Mouse (Mus musculus): ENCODE measurements around the gene Tlnrd1. TPM values are rescaled to one million over a fixed set of nuclear protein-coding genes. Genes with fewer than 3 reads are reported as not detected.

The Tlnrd1 gene
- polyA plus RNA-seq (2016; fragmentation: Nextera tagmentation; extraction: Ambion mirVana), result 14.2 and 14.6 TPM in 2 replicates

DNA sequence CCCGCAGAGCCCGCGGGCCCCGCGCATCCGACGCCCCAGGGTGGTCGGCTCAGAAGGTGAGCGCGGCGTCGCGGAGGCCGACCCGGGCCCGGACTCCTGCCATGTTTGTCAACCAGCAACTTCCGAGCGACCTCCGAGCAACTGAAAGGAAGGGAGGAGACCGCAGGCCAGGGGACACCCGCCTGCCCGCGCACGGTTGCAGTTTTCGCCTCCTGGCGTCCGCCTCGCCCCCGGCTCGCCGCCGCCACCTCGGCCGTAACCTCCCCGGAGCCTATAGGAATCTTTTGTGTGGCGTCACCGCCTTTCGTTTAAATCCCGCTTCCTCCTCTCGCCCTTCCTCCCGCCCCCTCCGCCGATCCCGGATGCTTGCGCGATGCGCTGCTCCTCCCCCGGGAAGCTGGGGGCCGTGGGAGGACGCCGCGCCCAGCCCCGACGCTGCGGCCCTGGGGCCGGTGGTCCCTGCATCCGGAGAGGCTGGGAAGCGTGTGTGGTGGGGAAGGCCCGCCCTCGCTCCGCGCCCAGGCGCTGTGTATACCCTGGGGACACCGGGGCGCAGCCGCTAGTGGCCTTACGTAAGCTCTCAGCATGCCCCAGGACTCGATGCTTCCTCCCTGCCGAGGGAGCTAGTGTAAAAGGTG lies at the start of gene Tlnrd1, which contains the start of gene Mesd:
Tlnrd1 (minus strand) TSS at position 285 of the 638 bp plus-strand sequence.
Mesd (plus strand) TSS at position 446 of the 638 bp plus-strand sequence.
- Histone ChIP-seq H3K4me1 (peaks cover 58% of the 10 kb centered on the region), H3K4me3 (peak within 1 kb of the TSS; percentile 89), H3K36me3 (replicated peaks) (peaks cover 15% of the 10 kb centered on the region), H3K27ac (replicated peaks) (peak within 1 kb of the TSS; percentile 99), H3K9me3 (peaks cover 6% of the 10 kb centered on the region; the same call in 1 of the 2 replicates), H3K27me3 (replicated peaks; ENCODE audit: low read depth, poor library complexity, severe bottlenecking) (no peaks in the 10 kb centered on the region)
- peak; percentile 94 for DNase-seq (ENCODE audit: low spot score)
- WGBS, result under 1% methylated on average over 69 of the region's 69 CpGs

GRCm38 (mm10) chr7:83921637-83922036 lies 37.5 kb upstream of the Tlnrd1 start:
- no peak overlapping the region for H3K27ac ChIP-seq (replicated peaks)
- DNase-seq (ENCODE audit: low spot score), result no peak
- 36% methylated on average over 3 of the region's 3 CpGs for WGBS
- no peaks in the 10 kb centered on the region for H3K9me3 ChIP-seq
- H3K27me3 ChIP-seq (replicated peaks; ENCODE audit: low read depth, poor library complexity, severe bottlenecking), result no peaks in the 10 kb centered on the region
- peaks cover 5% of the 10 kb centered on the region; the same call in 1 of the 2 replicates for H3K4me1 ChIP-seq
- H3K36me3 ChIP-seq (replicated peaks), result no peaks in the 10 kb centered on the region
- no peak overlapping the region for H3K4me3 ChIP-seq

DNA sequence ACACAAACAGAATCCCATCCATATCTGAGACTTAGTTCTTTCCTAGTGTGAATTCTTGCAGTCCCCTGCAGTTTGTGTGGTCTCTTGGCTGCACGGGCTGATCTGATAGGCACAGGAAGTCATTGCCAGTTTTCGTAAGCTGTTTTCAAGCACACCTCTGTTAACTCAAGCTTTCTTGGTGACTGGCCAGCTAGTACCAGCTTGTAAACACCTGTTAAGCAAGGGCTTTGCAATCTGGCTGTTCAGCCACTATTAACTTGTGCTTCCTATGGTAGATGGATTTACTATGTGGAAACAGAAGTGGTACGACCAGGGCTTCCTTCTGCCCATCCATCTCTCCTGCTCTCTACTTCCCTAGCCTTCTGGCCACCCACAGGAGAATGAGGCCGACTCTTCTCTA lies 36.1 kb upstream of the Tlnrd1 start:
- Histone ChIP-seq H3K27ac (replicated peaks) (no peak overlapping the region), H3K4me3 (no peak overlapping the region), H3K9me3 (no peaks in the 10 kb centered on the region), H3K27me3 (replicated peaks; ENCODE audit: low read depth, poor library complexity, severe bottlenecking) (no peaks in the 10 kb centered on the region), H3K4me1 (peaks cover 5% of the 10 kb centered on the region; the same call in 1 of the 2 replicates), H3K36me3 (replicated peaks) (no peaks in the 10 kb centered on the region)
- DNase-seq (ENCODE audit: low spot score), result no peak
- WGBS, result 87% methylated on average over 4 of the region's 4 CpGs

- H3K9me3 ChIP-seq, result no peaks in the 10 kb centered on the region
- H3K4me3 ChIP-seq, result no peak overlapping the region
- no peaks in the 10 kb centered on the region for H3K4me1 ChIP-seq
- WGBS, result 3% methylated on average over 3 of the region's 3 CpGs
- H3K36me3 ChIP-seq (replicated peaks), result no peaks in the 10 kb centered on the region
- no peaks in the 10 kb centered on the region for H3K27me3 ChIP-seq (replicated peaks; ENCODE audit: low read depth, poor library complexity, severe bottlenecking)
- DNase-seq (ENCODE audit: low spot score), result peak; percentile 87
- H3K27ac ChIP-seq (replicated peaks), result no peak overlapping the region
Measured at GRCm38 (mm10) chr7:83914566-83914965, 30.5 kb upstream of the Tlnrd1 start.

DNA sequence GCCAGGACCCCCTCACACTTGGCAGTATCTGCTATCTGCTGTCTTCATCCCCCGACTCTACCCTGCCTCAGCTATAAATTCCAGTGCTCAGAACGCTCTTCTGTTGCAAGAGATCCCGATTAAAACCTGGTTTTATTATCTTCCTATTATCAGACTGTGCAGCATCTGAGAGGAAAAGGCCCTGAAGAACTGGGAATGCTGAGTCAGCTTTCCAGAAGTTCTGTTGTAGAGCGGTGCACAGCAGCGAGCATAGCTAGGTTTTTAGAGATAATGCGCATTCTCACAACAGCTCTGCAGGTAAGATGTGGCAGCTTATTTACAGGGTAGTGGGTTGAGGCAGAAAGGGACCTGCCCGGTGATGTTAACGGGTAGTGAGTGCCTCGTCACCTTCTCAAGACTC lies 29.9 kb upstream of the Tlnrd1 start:
- Histone ChIP-seq H3K36me3 (replicated peaks) (no peaks in the 10 kb centered on the region), H3K4me1 (no peaks in the 10 kb centered on the region), H3K27me3 (replicated peaks; ENCODE audit: low read depth, poor library complexity, severe bottlenecking) (no peaks in the 10 kb centered on the region), H3K9me3 (no peaks in the 10 kb centered on the region), H3K4me3 (no peak overlapping the region), H3K27ac (replicated peaks) (no peak overlapping the region)
- WGBS, result 76% methylated on average over 9 of the region's 9 CpGs
- no peak for DNase-seq (ENCODE audit: low spot score)

GRCm38 (mm10) chr7:83913405-83913932 lies 29.4 kb upstream of the Tlnrd1 start:
- Histone ChIP-seq H3K4me3 (no peak overlapping the region), H3K27ac (replicated peaks) (no peak overlapping the region), H3K27me3 (replicated peaks; ENCODE audit: low read depth, poor library complexity, severe bottlenecking) (no peaks in the 10 kb centered on the region), H3K4me1 (no peaks in the 10 kb centered on the region), H3K9me3 (no peaks in the 10 kb centered on the region), H3K36me3 (replicated peaks) (no peaks in the 10 kb centered on the region)
- no peak for DNase-seq (ENCODE audit: low spot score)
- WGBS, result 88% methylated on average over 6 of the region's 6 CpGs

- no peak for DNase-seq (ENCODE audit: low spot score)
- no peaks in the 10 kb centered on the region for H3K4me1 ChIP-seq
Measured at GRCm38 (mm10) chr7:83911909-83912308, 27.8 kb upstream of the Tlnrd1 start.

GRCm38 (mm10) chr7:83904831-83905230 lies 20.7 kb upstream of the Tlnrd1 start:
- Histone ChIP-seq H3K27ac (replicated peaks) (no peak overlapping the region), H3K27me3 (replicated peaks; ENCODE audit: low read depth, poor library complexity, severe bottlenecking) (no peaks in the 10 kb centered on the region), H3K4me1 (no peaks in the 10 kb centered on the region), H3K4me3 (no peak overlapping the region), H3K9me3 (0 out of 2 replicates have a peak, but pooled peaks cover 4% of the 10 kb centered on the region), H3K36me3 (replicated peaks) (peaks cover 24% of the 10 kb centered on the region)
- 91% methylated on average over 3 of the region's 3 CpGs for WGBS
- no peak for DNase-seq (ENCODE audit: low spot score)

More at GRCm38 (mm10) chr7:83911909-83912308, 27.8 kb upstream of the Tlnrd1 start:
- Histone ChIP-seq H3K36me3 (replicated peaks) (no peaks in the 10 kb centered on the region), H3K27me3 (replicated peaks; ENCODE audit: low read depth, poor library complexity, severe bottlenecking) (no peaks in the 10 kb centered on the region), H3K4me3 (no peak overlapping the region), H3K9me3 (no peaks in the 10 kb centered on the region), H3K27ac (replicated peaks) (no peak overlapping the region)
- 79% methylated on average over 3 of the region's 3 CpGs for WGBS

DNA sequence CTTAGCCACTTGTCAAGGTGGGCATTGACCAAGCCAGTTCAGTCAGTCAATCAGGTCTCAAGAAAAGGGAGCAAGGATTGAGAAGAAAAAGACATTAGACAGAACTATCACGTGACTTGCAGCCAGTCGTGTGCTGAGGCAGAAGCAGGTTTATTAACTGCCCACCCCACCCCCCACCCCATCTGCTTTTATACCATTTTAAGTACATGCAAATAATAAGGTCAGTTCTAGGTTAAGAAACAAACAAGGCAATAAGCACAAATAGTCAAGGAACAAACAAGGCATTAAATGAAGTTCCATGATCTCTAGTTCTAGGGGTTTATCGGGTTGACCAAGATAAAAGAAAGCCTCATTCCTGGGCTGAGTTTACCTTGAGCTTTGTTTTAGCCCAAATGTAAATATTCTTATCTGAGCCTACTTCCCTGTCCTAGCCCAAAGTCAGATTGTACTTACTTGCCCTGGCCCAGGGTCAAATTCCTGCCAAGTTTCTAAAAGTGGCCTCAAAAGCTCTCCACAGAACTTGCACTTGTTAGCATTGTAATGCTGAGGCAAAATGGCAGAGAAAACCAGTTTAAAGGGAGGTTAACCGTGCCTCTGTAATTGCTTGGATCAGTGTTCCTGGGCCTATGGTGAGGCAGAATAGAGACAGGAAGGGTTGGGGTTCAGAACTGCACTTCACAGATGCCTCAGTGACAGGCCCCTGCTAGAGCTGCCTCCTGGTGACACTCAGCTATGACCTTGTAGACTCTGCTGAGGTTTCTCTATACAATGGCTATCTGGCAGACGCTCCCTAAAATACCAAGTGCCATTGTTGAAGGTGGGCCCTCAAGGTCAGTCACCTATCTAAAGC lies 18.4 kb upstream of the Tlnrd1 start:
- Histone ChIP-seq H3K9me3 (0 out of 2 replicates have a peak, but pooled peaks cover 4% of the 10 kb centered on the region), H3K27ac (replicated peaks) (no peak overlapping the region), H3K36me3 (replicated peaks) (peaks cover 47% of the 10 kb centered on the region), H3K4me1 (no peaks in the 10 kb centered on the region), H3K27me3 (replicated peaks; ENCODE audit: low read depth, poor library complexity, severe bottlenecking) (no peaks in the 10 kb centered on the region), H3K4me3 (no peak overlapping the region)
- 75% methylated on average over 5 of the region's 5 CpGs for WGBS
- DNase-seq (ENCODE audit: low spot score), result no peak

DNA sequence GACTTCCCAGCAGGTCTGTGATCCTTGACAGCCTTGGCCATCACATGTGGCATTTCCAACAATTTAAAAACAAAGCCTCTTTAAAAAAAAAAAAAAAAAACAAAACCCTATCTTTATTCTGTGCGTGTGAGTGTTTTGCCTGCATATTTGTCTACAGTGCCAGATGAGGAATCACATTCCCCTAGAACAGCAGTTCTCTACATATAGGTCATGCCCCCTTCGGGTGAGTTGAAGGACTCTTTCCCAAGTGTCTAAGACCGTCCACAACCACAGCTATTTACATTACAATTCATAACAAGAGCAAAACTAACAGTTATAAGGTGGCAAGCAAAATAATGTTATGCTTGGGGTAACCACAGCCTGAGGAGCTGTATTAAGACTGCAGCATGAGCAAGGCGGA lies 17.3 kb upstream of the Tlnrd1 start:
- 0 out of 2 replicates have a peak, but pooled peaks cover 4% of the 10 kb centered on the region for H3K9me3 ChIP-seq
- DNase-seq (ENCODE audit: low spot score), result no peak
- no peaks in the 10 kb centered on the region for H3K4me1 ChIP-seq
- H3K27me3 ChIP-seq (replicated peaks; ENCODE audit: low read depth, poor library complexity, severe bottlenecking), result no peaks in the 10 kb centered on the region
- peaks cover 57% of the 10 kb centered on the region for H3K36me3 ChIP-seq (replicated peaks)
- no peak overlapping the region for H3K27ac ChIP-seq (replicated peaks)
- H3K4me3 ChIP-seq, result no peak overlapping the region
- 88% methylated on average over 4 of the region's 4 CpGs for WGBS

DNA sequence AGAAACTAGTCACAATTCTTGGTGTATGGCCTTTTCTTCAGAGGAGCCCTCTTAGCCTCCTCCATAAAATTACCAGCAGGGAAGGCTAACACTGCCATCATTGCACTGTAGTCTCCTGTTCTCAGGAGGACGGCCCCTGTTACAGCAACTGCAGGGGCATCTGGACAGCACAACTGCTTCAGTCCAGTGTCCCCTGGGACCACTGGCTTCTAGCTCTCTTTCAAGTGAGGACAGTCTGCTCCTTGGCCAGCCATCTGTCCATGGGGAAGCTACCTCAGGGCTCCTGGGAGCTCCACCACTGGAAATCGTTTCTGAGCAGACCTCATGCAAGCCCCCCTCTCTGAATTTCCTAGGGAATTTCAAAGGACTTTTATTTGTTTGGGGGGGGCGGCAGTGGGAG lies 16.4 kb upstream of the Tlnrd1 start:
- DNase-seq (ENCODE audit: low spot score), result no peak
- Histone ChIP-seq H3K4me3 (no peak overlapping the region), H3K9me3 (no peaks in the 10 kb centered on the region), H3K27ac (replicated peaks) (no peak overlapping the region), H3K27me3 (replicated peaks; ENCODE audit: low read depth, poor library complexity, severe bottlenecking) (no peaks in the 10 kb centered on the region), H3K4me1 (no peaks in the 10 kb centered on the region), H3K36me3 (replicated peaks) (peaks cover 66% of the 10 kb centered on the region)
- 77% methylated on average over 3 of the region's 3 CpGs for WGBS

DNA sequence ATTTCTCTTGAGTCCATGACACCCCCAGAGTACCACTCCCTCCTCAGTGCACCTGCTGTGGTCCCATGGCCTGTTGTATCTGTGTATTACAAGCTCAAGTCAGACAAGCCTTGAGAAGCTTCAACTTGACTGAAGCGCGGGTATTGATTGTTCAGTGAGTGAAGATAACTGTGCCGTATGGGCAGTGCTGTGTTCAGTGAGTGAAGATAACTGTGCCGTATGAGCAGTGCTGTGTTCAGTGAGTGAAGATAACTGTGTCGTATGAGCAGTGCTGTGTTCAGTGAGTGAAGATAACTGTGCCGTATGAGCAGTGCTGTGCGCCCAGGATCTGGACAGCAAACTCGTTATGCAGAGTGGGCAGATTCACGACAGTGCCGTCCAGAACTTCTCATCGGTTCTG lies 14.2 kb upstream of the Tlnrd1 start:
- H3K36me3 ChIP-seq (replicated peaks), result peaks cover 79% of the 10 kb centered on the region
- H3K4me1 ChIP-seq, result peaks cover 13% of the 10 kb centered on the region
- no peak overlapping the region for H3K4me3 ChIP-seq
- H3K9me3 ChIP-seq, result no peaks in the 10 kb centered on the region
- no peaks in the 10 kb centered on the region for H3K27me3 ChIP-seq (replicated peaks; ENCODE audit: low read depth, poor library complexity, severe bottlenecking)
- H3K27ac ChIP-seq (replicated peaks), result no peak overlapping the region
- no peak for DNase-seq (ENCODE audit: low spot score)
- 95% methylated on average over 11 of the region's 11 CpGs for WGBS

Data from embryonic facial prominence, embryonic 10.5 days (tissue).